Mouse (Mus musculus) CD4-positive, CD25-positive, alpha-beta regulatory T cell, adult 4 months (primary cell): ENCODE data around the gene Ctcfl. TPM values are rescaled to one million over a fixed set of nuclear protein-coding genes. Genes with fewer than 3 reads are reported as not detected.

Experiments used
- ATAC-seq: one replicate; pipeline ENCODE4 v1.8.0; 2017
- polyA plus RNA-seq, 2 experiments: library from polyadenylated mRNA; unstranded; fragments of 100-300 nt; shearing (Covaris generic); gene quantifications; one replicate each; pipeline ENCODE4 v1.2.1; 2017

Gene Ctcfl
- polyA plus RNA-seq, 2 experiments from 2014 or later, result not detected

GRCm38 (mm10) chr2:173046582-173047297 is 72.6 kb downstream of the Ctcfl start:
- peak; percentile 90 for ATAC-seq

- ATAC-seq, result no peak
Measured at GRCm38 (mm10) chr2:173044198-173044970, 74.9 kb downstream of the Ctcfl start.

Other genes starting within 250 kb of the Ctcfl start
- gene Bmp7, start 179.2 kb downstream of the Ctcfl start, polyA plus RNA-seq, result 10 to 100 TPM; 11.6 to 18.9 TPM
- 1 to 10 TPM; 3.3 to 3.8 TPM for gene Spo11, start 141.8 kb downstream of the Ctcfl start, polyA plus RNA-seq
- gene Rae1, start 119.4 kb downstream of the Ctcfl start, polyA plus RNA-seq, result 10 to 100 TPM; 44.2 to 44.5 TPM
- gene Rbm38, start 99.0 kb downstream of the Ctcfl start, polyA plus RNA-seq, result 100 to 1,000 TPM; 154 to 194 TPM
- gene Pck1, start 33.5 kb upstream of the Ctcfl start, polyA plus RNA-seq, result not detected
- 100 to 1,000 TPM in 1 of 2 experiments, 10 to 100 TPM in 1; 85.2 to 140 TPM for gene Zbp1, start 99.4 kb upstream of the Ctcfl start, polyA plus RNA-seq
- 10 to 100 TPM; 10.4 to 12.7 TPM for gene Pmepa1, start 157.0 kb upstream of the Ctcfl start, polyA plus RNA-seq